Mouse (Mus musculus) cerebellum, adult 2 months (tissue): ENCODE results near the gene Lrrn3.

ENCODE experiments used
- CTCF ChIP-seq: fragments of 200-500 bp; IDR thresholded peaks from 2 replicates; pipeline ENCODE4 v1.5.1; 2011; ENCODE audit warnings: low read depth, mild to moderate bottlenecking, control low read depth, low read length, moderate library complexity, borderline replicate concordance; ENCODE audit not compliant: insufficient read depth
- POLR2A ChIP-seq: fragments of 200-500 bp; IDR thresholded peaks from 2 replicates; pipeline ENCODE4 v1.6.1; 2011; ENCODE audit warnings: low read length, control low read depth, borderline replicate concordance; ENCODE audit not compliant: insufficient read depth

DNA sequence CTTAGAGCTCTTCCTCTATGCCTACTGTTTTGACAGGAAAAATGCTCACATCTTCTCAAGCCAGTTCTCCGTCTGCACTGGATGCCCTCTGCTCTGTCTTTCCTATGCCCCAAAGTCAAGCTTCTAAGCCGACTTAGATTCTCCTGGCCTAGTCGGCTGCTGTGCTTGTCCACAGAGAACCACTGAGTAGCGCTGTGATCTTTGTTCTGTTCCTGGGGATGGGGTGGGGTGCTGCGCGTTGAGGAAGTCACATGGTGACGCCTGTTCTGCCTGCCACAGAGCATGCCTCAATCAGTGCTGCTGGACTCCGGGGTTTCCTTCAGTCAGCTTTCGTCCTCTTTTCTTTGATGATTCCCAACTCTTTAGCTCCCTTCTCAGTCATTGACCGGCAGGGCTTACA is 8.4 kb upstream of the Lrrn3 start:
- no peak for TF ChIP-seq CTCF
- no peak for TF ChIP-seq POLR2A
